Mouse (Mus musculus) embryonic facial prominence, embryonic 11.5 days (tissue): ENCODE measurements at regions not wholly inside any gene's neighbourhood (a gene's known extent, or its start where the extent isn't known, plus 50 kb on each side); places are given as distances from the start of the nearest gene placed in this dataset.

Source experiments
- ATAC-seq: fragments of 200-750 bp; cut with Nextera tagmentation; replicated peaks from 2 replicates; pipeline ENCODE4 v1.8.0; 2017; ENCODE audit warnings: low read depth; ENCODE audit not compliant: insufficient number of reproducible peaks, low FRiP score, low TSS enrichment
- DNase-seq: peaks from one replicate; pipeline ENCODE4 v3.0.0-alpha.2; 2015; ENCODE audit warnings: low spot score
- H3K27ac ChIP-seq: fragments of 300-500 bp; sonication (generic); replicated peaks from 2 replicates; pipeline ENCODE4 v1.5.1; 2014; ENCODE audit warnings: mild to moderate bottlenecking, low read depth, low read length, control low read depth
- H3K27me3 ChIP-seq: fragments of 300-500 bp; sonication (generic); 2 replicates; pipeline ENCODE4 v1.6.1; 2014; ENCODE audit warnings: mild to moderate bottlenecking, low read length, moderate library complexity, mixed read lengths; ENCODE audit not compliant: control insufficient read depth, insufficient read depth
- H3K36me3 ChIP-seq: fragments of 300-500 bp; sonication (generic); replicated peaks from 2 replicates; pipeline ENCODE4 v1.6.1; 2014; ENCODE audit warnings: low read depth, mild to moderate bottlenecking, low read length, moderate library complexity, mixed read lengths; ENCODE audit not compliant: control insufficient read depth, insufficient read depth
- H3K4me1 ChIP-seq: fragments of 300-500 bp; sonication (generic); 2 replicates; pipeline ENCODE4 v1.6.1; 2014; ENCODE audit warnings: low read length, mixed read lengths; ENCODE audit not compliant: control insufficient read depth, insufficient read depth
- H3K4me2 ChIP-seq: fragments of 300-500 bp; sonication (generic); 2 replicates; pipeline ENCODE4 v1.6.1; 2014; ENCODE audit warnings: low read depth, mild to moderate bottlenecking, control low read depth, low read length, moderate library complexity
- H3K4me3 ChIP-seq: fragments of 300-500 bp; sonication (generic); 2 replicates; pipeline ENCODE4 v1.5.1; 2014; ENCODE audit warnings: low read depth, low read length, control low read depth
- H3K9ac ChIP-seq: fragments of 300-500 bp; sonication (generic); replicated peaks from 2 replicates; pipeline ENCODE4 v1.6.1; 2014; ENCODE audit warnings: mild to moderate bottlenecking, control low read depth, low read length
- H3K9me3 ChIP-seq: fragments of 300-500 bp; sonication (generic); replicated peaks from 2 replicates; pipeline ENCODE4 v1.6.1; 2016; ENCODE audit warnings: mild to moderate bottlenecking, low read length, inconsistent platforms, mixed read lengths; ENCODE audit not compliant: control insufficient read depth
- WGBS: fragments of 180-500 bp; shearing (Covaris S2); extraction: QIAGEN DNeasy Blood & Tissue Kit; methylation state at CpG from one replicate; pipeline ENCODE4 v1.1.7; 2014; 5-methylcytosine and 5-hydroxymethylcytosine counted together

DNA sequence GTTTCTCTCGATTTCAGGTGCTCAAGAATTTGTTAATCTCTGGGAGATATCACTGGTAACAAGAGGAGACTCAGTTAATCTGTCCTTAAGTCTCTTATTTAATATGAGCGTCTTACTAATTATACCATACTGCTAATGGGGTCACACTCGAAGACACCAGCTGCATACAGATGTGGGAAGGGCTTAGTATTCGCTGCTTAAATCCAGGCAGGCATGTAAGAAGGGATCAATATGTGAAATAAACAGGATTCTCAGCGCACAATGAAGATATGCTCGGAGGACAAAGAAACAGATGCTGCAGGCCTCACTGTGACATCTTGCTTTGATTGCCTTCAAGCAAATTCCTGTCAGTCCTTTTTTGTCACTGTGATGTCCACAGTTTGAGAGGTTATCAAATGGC lies 108.3 kb downstream of the Zwint start:
- no peak overlapping the region for H3K27ac ChIP-seq
- no peak overlapping the region for H3K9ac ChIP-seq
- H3K4me3 ChIP-seq = no peak overlapping the region
- H3K36me3 ChIP-seq = no peaks in the 10 kb centered on the region
- DNase-seq (no peak), ATAC-seq (no peak)
- H3K4me1 ChIP-seq = no peaks in the 10 kb centered on the region
- 50% methylated on average over 6 of the region's 6 CpGs for WGBS
- H3K9me3 ChIP-seq = no peaks in the 10 kb centered on the region
- no peaks in the 10 kb centered on the region for H3K27me3 ChIP-seq
- H3K4me2 ChIP-seq = no peak overlapping the region

DNA sequence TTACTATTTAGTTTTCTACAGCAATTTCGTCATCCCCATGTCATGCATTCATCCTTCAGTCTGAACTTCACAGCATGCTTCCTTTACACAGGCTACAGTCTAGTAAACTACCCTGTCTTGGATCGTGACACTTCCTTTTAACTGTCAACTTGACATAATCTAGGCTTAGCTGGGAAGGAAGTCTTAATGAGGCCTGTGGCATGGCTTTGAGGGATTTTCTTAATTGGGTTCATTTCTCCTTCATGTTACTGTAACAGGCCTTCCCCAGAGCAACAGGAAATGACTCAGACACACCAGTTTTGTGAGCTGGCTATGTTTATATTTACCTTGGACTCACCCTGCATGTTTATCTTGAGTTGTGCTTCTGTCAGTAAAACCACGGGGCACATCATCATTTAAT lies 123.7 kb downstream of the Zwint start:
- DNase-seq (peak; percentile 5), ATAC-seq (no peak)
- WGBS = 38% methylated on average over 3 of the region's 3 CpGs
- H3K9me3 ChIP-seq = no peaks in the 10 kb centered on the region
- H3K9ac ChIP-seq = no peak overlapping the region
- H3K36me3 ChIP-seq = no peaks in the 10 kb centered on the region
- H3K27me3 ChIP-seq = no peaks in the 10 kb centered on the region
- H3K4me2 ChIP-seq = no peak overlapping the region
- H3K4me1 ChIP-seq = no peaks in the 10 kb centered on the region
- no peak overlapping the region for H3K4me3 ChIP-seq
- no peak overlapping the region for H3K27ac ChIP-seq

DNA sequence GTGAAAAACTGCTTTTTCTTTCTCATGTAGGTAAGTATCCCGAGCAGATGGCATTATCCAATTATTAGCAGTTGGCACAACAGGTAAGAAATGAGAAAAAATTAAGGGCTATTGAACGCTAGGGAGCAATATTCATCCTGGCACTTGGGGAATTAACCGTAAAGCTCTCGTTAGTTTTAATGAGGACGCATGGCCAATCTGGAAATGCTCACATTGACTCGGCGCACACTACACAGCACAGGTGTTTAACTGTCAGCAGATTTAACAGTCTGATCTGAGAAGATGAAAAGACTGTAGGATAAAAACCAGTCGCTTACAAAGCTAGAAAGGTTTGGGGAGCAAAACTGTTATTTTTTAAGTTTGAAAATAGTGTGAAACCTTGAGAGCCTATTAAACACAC lies 157.0 kb downstream of the Zwint start:
- Histone ChIP-seq H3K36me3 (no peaks in the 10 kb centered on the region), H3K27ac (no peak overlapping the region), H3K27me3 (no peaks in the 10 kb centered on the region), H3K4me1 (no peaks in the 10 kb centered on the region), H3K4me2 (no peak overlapping the region), H3K9me3 (no peaks in the 10 kb centered on the region), H3K4me3 (no peak overlapping the region), H3K9ac (no peak overlapping the region)
- DNase-seq = no peak
- WGBS = 80% methylated on average over 8 of the region's 8 CpGs
- no peak for ATAC-seq

DNA sequence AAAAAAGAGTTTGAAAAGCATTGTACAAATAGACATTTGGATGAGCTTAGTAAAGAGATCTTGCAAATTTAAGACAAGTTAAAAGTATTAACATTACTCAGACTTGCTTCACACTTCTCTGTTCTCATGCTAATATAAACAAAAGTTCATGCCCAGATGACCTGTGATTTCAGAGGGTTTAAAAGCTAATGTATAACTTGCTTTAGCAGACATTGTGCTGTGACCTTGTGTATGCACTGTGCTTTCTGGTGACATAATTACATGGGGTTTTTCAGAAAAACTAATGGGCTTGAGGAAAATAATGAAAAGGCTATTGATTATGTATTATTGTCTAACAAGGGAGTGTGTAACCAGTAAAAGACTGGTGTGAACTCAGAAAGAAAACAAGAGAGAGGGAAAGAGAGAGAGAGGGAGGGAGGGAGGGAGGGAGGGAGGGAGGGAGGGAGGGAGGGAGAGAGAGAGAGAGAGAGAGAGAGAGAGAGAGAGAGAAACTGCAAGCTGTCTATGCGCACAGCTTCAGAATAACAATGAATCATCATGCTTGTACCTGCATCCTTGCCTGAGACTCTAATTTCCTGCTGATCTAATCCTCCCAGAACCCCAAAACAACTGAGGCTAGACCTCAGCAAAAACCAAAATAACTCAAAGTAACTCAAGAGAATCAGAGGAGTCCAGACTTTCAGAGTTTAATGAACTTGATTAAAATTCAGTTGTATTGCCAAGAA lies 192.9 kb downstream of the Zwint start:
- DNase-seq = no peak
- H3K4me3 ChIP-seq = no peak overlapping the region
- H3K27ac ChIP-seq = no peak overlapping the region
- H3K4me1 ChIP-seq = no peaks in the 10 kb centered on the region
- H3K36me3 ChIP-seq = no peaks in the 10 kb centered on the region
- no peak for ATAC-seq
- H3K27me3 ChIP-seq = no peaks in the 10 kb centered on the region
- H3K9ac ChIP-seq = no peak overlapping the region
- WGBS = 62% methylated on average over 1 of the region's 1 CpGs
- H3K4me2 ChIP-seq = no peak overlapping the region
- H3K9me3 ChIP-seq = no peaks in the 10 kb centered on the region

DNA sequence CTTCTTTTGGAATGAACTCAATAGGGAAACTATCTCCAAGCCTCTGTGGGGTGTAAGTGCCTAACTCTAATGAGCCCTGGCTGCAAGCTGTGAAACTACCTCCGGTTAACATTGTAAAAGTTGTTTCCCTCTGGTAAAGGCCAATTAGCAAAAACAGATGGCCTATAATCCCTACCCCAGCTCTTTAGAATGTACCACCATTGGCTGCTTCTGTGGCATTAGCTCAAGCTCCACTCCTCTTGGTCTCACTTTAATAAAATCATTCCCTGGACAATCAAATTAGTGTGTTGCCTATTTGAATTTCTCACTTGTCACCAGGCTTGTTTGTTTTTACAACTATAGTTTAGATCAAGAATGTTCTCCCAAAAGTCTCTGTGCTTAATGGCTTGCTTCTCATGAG lies 213.3 kb downstream of the Zwint start:
- 34% methylated on average over 1 of the region's 1 CpGs for WGBS
- ATAC-seq (no peak), DNase-seq (no peak)
- no peak overlapping the region for H3K27ac ChIP-seq
- no peaks in the 10 kb centered on the region for H3K9me3 ChIP-seq
- no peak overlapping the region for H3K4me3 ChIP-seq
- H3K4me2 ChIP-seq = no peak overlapping the region
- no peaks in the 10 kb centered on the region for H3K36me3 ChIP-seq
- H3K4me1 ChIP-seq = no peaks in the 10 kb centered on the region
- H3K27me3 ChIP-seq = no peaks in the 10 kb centered on the region
- H3K9ac ChIP-seq = no peak overlapping the region
